Mouse (Mus musculus): ENCODE measurements around the gene Ubap1l. TPM values are rescaled to one million over a fixed set of nuclear protein-coding genes. Genes with fewer than 3 reads are reported as not detected.

Gene Ubap1l
- polyA plus RNA-seq (2014; fragmentation: Illumina TruSeq; extraction: RNeasy Lipid Tissue Mini Kit (QIAGEN cat#74804)): not detected

GRCm38 (mm10) chr9:65360641-65361448 lies at the start of gene Ubap1l:
TSS of gene Ubap1l (plus strand) at chr9:65361041.

GRCm38 (mm10) chr9:65345854-65346475 lies 14.9 kb upstream of the Ubap1l start, which contains the start of gene Pdcd7:
TSS of gene Pdcd7 (plus strand) at chr9:65346104.

GRCm38 (mm10) chr9:65391613-65391964 lies 30.7 kb downstream of the Ubap1l start, which contains the start of gene Kbtbd13:
TSS of gene Kbtbd13 (minus strand) at chr9:65391652.

GRCm38 (mm10) chr9:65398279-65398678 lies 37.4 kb downstream of the Ubap1l start, which contains the start of gene Rasl12:
TSS of gene Rasl12 (plus strand) at chr9:65398506.

GRCm38 (mm10) chr9:65422760-65423501 lies 62.1 kb downstream of the Ubap1l start, which contains the start of gene Slc51b:
TSS of gene Slc51b (minus strand) at chr9:65422955.

Other genes with a start within 250 kb of the Ubap1l start
- gene Igdcc3, start 219.9 kb upstream of the Ubap1l start, polyA plus RNA-seq (2014; fragmentation: Illumina TruSeq; extraction: RNeasy Lipid Tissue Mini Kit (QIAGEN cat#74804)): not detected
- 3.8 TPM for gene Parp16, start 165.7 kb upstream of the Ubap1l start, polyA plus RNA-seq (2014; fragmentation: Illumina TruSeq; extraction: RNeasy Lipid Tissue Mini Kit (QIAGEN cat#74804))
- 6.1 TPM for gene Cilp, start 95.9 kb upstream of the Ubap1l start, polyA plus RNA-seq (2014; fragmentation: Illumina TruSeq; extraction: RNeasy Lipid Tissue Mini Kit (QIAGEN cat#74804))
- gene Clpx, start 66.8 kb upstream of the Ubap1l start, polyA plus RNA-seq (2014; fragmentation: Illumina TruSeq; extraction: RNeasy Lipid Tissue Mini Kit (QIAGEN cat#74804)): 102 TPM
- gene Pdcd7, start 14.9 kb upstream of the Ubap1l start, polyA plus RNA-seq (2014; fragmentation: Illumina TruSeq; extraction: RNeasy Lipid Tissue Mini Kit (QIAGEN cat#74804)): 23.2 TPM
- not detected for gene Kbtbd13, start 30.6 kb downstream of the Ubap1l start, polyA plus RNA-seq (2014; fragmentation: Illumina TruSeq; extraction: RNeasy Lipid Tissue Mini Kit (QIAGEN cat#74804))
- gene Rasl12, start 37.5 kb downstream of the Ubap1l start, polyA plus RNA-seq (2014; fragmentation: Illumina TruSeq; extraction: RNeasy Lipid Tissue Mini Kit (QIAGEN cat#74804)): 3.6 TPM
- gene Slc51b, start 61.9 kb downstream of the Ubap1l start, polyA plus RNA-seq (2014; fragmentation: Illumina TruSeq; extraction: RNeasy Lipid Tissue Mini Kit (QIAGEN cat#74804)): not detected
- gene Mtfmt, start 74.7 kb downstream of the Ubap1l start, polyA plus RNA-seq (2014; fragmentation: Illumina TruSeq; extraction: RNeasy Lipid Tissue Mini Kit (QIAGEN cat#74804)): 14.3 TPM
- 176 TPM for gene Spg21, start 99.9 kb downstream of the Ubap1l start, polyA plus RNA-seq (2014; fragmentation: Illumina TruSeq; extraction: RNeasy Lipid Tissue Mini Kit (QIAGEN cat#74804))
- not detected for gene Ankdd1a, start 159.2 kb downstream of the Ubap1l start, polyA plus RNA-seq (2014; fragmentation: Illumina TruSeq; extraction: RNeasy Lipid Tissue Mini Kit (QIAGEN cat#74804))
- gene Plekho2, start 219.0 kb downstream of the Ubap1l start, polyA plus RNA-seq (2014; fragmentation: Illumina TruSeq; extraction: RNeasy Lipid Tissue Mini Kit (QIAGEN cat#74804)): 2.0 TPM
- gene Pif1, start 226.1 kb downstream of the Ubap1l start, polyA plus RNA-seq (2014; fragmentation: Illumina TruSeq; extraction: RNeasy Lipid Tissue Mini Kit (QIAGEN cat#74804)): 0.88 TPM

Data from ovary, adult 10 weeks (tissue).